Mouse (Mus musculus) hindbrain, embryonic 16.5 days (tissue): ENCODE results near the gene Rnase11. TPM values are rescaled to one million over a fixed set of nuclear protein-coding genes. Genes with fewer than 3 reads are reported as not detected.

Experiments
- ATAC-seq: fragments of 200-750 bp; cut with Nextera tagmentation; 2 replicates; pipeline ENCODE4 v1.8.0; 2017; ENCODE audit warnings: moderate TSS enrichment, moderate library complexity
- H3K27ac ChIP-seq: fragments of 300-500 bp; sonication (generic); 2 replicates; pipeline ENCODE4 v1.5.1; 2014; ENCODE audit warnings: low read depth, mild to moderate bottlenecking, control low read depth, low read length, moderate library complexity
- H3K27me3 ChIP-seq: fragments of 300-500 bp; sonication (generic); replicated peaks from 2 replicates; pipeline ENCODE4 v1.6.1; 2014; ENCODE audit warnings: low read length; ENCODE audit not compliant: control insufficient read depth, insufficient read depth
- H3K36me3 ChIP-seq: fragments of 300-500 bp; sonication (generic); 2 replicates; pipeline ENCODE4 v1.6.1; 2014; ENCODE audit warnings: mild to moderate bottlenecking, low read length, moderate library complexity, mixed read lengths; ENCODE audit not compliant: control insufficient read depth, insufficient read depth
- H3K4me1 ChIP-seq: fragments of 300-500 bp; sonication (generic); 2 replicates; pipeline ENCODE4 v1.6.1; 2014; ENCODE audit warnings: low read depth, low read length; ENCODE audit not compliant: control insufficient read depth, insufficient read depth
- H3K4me2 ChIP-seq: fragments of 300-500 bp; sonication (generic); 2 replicates; pipeline ENCODE4 v1.6.1; 2014; ENCODE audit warnings: mild to moderate bottlenecking, low read length, control low read depth, moderate library complexity
- H3K4me3 ChIP-seq: fragments of 300-500 bp; sonication (generic); 2 replicates; pipeline ENCODE4 v1.5.1; 2014; ENCODE audit warnings: mild to moderate bottlenecking, low read length, control low read depth, moderate library complexity
- H3K9ac ChIP-seq: fragments of 300-500 bp; sonication (generic); 2 replicates; pipeline ENCODE4 v1.6.1; 2014; ENCODE audit warnings: low read depth, mild to moderate bottlenecking, control low read depth, low read length, moderate library complexity
- H3K9me3 ChIP-seq: fragments of 300-500 bp; sonication (generic); 2 replicates; pipeline ENCODE4 v1.6.1; 2014; ENCODE audit warnings: mild to moderate bottlenecking, low read length, moderate library complexity; ENCODE audit not compliant: control insufficient read depth
- WGBS: fragments of 180-500 bp; shearing (Covaris S2); extraction: QIAGEN DNeasy Blood & Tissue Kit; methylation state at CpG from one replicate; pipeline ENCODE4 v1.1.7; 2014; 5-methylcytosine and 5-hydroxymethylcytosine counted together
- polyA plus RNA-seq: library from polyadenylated mRNA; unstranded; fragments of >200 nt; fragmentation: Nextera tagmentation; extraction: Ambion mirVana; gene quantifications from 2 replicates; pipeline ENCODE4 v1.2.1, GENCODE M21; 2015

Rnase11 gene
- polyA plus RNA-seq, 1 experiment from 2014 or later, result not detected

DNA sequence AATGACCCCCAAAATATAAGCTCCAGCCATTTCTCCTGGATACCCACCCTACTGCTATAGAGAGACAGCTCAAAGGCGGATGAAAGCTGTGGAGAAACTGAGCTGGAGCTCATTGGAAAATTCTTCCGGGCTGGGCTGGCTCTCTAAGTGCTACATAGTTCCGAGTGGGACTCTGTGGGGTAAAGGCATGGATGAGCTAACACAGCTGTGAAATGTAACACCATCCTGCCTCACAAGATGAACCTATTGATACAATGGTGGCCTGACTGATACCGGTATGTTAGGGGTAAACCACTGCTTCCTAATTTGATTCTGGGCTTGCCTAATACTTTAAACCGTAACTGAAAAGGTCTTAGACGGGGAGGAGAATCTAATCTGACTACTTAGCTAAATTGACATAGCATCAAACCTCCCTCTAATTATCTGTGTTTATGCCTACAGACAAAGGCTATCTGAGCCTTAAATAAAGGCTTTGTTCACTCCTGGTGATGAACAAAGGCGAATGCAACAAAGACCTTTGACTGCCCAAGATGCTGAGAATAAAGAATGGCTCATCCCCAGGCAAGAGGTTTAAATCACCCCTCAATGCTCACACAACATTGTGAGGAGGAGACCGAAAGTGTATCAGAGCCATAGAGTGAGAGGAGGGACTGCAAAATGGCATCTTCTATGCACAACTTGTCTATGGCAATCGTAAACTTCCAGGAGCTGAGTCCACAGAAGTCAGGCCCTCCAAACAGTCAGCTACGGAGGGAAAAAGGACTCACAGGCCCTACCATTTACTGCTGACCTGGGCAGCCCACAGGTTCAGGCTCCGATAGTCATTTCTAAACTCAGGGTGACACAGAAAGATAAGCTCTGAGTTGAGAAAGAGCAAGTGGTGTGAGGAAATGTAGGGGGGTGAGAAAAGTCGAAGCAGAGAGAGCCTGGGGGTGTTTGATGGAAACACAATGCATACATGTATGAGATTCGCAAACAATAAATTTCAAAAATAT is 4.6 kb upstream of the Rnase11 start:
- no peak for ATAC-seq
- Histone ChIP-seq H3K4me3 (no peak overlapping the region), H3K9ac (no peak overlapping the region), H3K36me3 (no peaks in the 10 kb centered on the region), H3K27me3 (no peaks in the 10 kb centered on the region), H3K27ac (no peak overlapping the region), H3K4me1 (no peaks in the 10 kb centered on the region), H3K9me3 (no peaks in the 10 kb centered on the region), H3K4me2 (no peak overlapping the region)
- WGBS, result 36% methylated on average over 13 of the region's 13 CpGs

DNA sequence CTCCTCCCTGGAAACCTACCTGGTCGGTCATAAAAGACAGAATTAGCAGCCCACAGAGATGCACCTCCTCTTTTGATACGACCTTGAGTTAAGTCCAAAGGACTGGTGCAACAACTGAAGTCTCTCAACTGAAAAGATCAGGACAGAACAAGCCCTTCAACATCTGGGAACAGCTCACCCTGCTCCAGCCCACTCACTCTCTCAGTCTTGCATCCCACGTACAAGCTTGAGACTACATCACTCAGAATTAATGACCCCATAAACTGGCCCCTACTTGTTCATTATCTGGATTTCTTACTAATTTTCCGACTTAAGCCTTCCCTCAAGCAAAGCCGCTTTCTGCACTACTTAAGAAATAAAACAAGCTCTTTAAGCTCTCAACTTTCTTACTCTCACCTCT is 3.2 kb upstream of the Rnase11 start:
- Histone ChIP-seq H3K4me3 (no peak overlapping the region), H3K36me3 (no peaks in the 10 kb centered on the region), H3K27me3 (no peaks in the 10 kb centered on the region), H3K9me3 (no peaks in the 10 kb centered on the region), H3K4me2 (no peak overlapping the region), H3K4me1 (no peaks in the 10 kb centered on the region), H3K27ac (no peak overlapping the region), H3K9ac (no peak overlapping the region)
- 70% methylated on average over 5 of the region's 5 CpGs for WGBS
- ATAC-seq, result no peak

DNA sequence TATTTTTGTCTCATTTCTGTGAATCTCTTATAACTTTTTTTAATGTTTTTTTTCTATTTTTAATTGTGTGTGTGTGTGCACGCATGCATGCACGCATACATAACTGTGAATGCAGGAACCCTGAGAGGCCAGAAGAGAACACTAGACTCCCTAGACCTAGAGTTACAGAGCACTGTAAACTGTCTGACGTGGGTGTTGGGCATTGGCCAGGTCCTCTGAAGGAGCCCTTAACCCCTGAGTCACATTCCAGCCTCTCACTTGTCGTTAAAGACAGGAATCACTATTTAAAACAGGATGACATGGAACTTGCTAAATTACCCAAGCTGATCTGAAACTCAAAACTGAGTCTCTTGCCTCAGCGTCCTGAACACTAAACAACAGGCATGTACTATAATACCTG is 2.0 kb upstream of the Rnase11 start:
- Histone ChIP-seq H3K27me3 (no peaks in the 10 kb centered on the region), H3K27ac (no peak overlapping the region), H3K36me3 (no peaks in the 10 kb centered on the region), H3K9ac (no peak overlapping the region), H3K4me3 (no peak overlapping the region), H3K4me1 (no peaks in the 10 kb centered on the region), H3K4me2 (no peak overlapping the region), H3K9me3 (no peaks in the 10 kb centered on the region)
- ATAC-seq, result no peak
- 67% methylated on average over 5 of the region's 5 CpGs for WGBS

DNA sequence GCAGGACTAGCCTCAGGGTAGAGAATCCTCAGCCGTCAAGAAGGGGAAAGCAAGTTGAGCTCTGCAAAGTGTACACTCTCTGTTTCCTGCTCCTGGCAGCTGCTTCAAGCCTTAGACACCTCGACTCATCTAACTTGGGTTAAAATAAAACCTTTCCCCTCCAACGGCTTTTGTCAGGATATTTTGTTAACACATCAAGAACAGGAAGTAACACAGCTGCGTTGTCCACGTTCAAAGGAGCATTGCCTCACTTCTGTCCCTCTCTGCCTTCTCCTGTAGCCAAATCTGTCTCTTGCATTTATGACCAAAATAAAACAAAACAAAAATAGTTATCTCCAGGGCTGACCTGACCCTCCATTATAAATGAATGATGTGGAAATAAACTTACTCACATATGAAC is 2.1 kb downstream of the Rnase11 start:
- H3K27me3 ChIP-seq, result no peaks in the 10 kb centered on the region
- WGBS, result 76% methylated on average over 5 of the region's 5 CpGs

DNA sequence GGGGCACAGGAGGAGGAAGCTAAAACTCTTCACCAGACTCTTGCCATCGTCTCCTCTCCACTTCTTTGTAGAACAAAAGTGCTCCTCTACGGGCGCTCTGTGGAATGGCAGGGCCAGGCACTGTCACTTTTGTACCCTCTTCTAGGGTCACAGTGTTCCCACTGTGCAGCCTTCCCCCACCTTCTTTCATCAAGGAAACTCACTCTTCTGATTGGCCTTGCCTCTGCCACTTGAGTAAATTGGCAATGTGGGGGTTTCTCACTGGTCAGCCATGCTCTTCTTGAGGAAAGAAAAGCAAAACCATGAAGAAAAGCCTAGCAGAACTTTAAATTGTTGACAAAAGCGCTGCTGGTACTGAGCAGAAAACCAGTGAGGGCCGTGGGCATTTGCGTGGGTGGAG is 8.2 kb downstream of the Rnase11 start, which contains the start of gene Rnase9:
Gene Rnase9, minus strand, starts transcription at position 101 of the 400 bp plus-strand sequence.
- ATAC-seq, result no peak
- no peak within 1 kb of the TSS for H3K4me3 ChIP-seq
- H3K9me3 ChIP-seq, result no peaks in the 10 kb centered on the region
- no peak within 1 kb of the TSS for H3K4me2 ChIP-seq
- H3K9ac ChIP-seq, result no peak within 1 kb of the TSS
- H3K27me3 ChIP-seq, result no peaks in the 10 kb centered on the region
- H3K4me1 ChIP-seq, result no peaks in the 10 kb centered on the region
- no peak within 1 kb of the TSS for H3K27ac ChIP-seq
- H3K36me3 ChIP-seq, result no peaks in the 10 kb centered on the region
- 60% methylated on average over 6 of the region's 6 CpGs for WGBS

More for the DNA sequence above, 2.1 kb downstream of the Rnase11 start:
- H3K4me3 ChIP-seq, result no peak overlapping the region
- no peaks in the 10 kb centered on the region for H3K4me1 ChIP-seq
- no peak overlapping the region for H3K4me2 ChIP-seq
- H3K27ac ChIP-seq, result no peak overlapping the region
- H3K9ac ChIP-seq, result no peak overlapping the region
- H3K36me3 ChIP-seq, result no peaks in the 10 kb centered on the region
- ATAC-seq, result no peak
- H3K9me3 ChIP-seq, result no peaks in the 10 kb centered on the region

DNA sequence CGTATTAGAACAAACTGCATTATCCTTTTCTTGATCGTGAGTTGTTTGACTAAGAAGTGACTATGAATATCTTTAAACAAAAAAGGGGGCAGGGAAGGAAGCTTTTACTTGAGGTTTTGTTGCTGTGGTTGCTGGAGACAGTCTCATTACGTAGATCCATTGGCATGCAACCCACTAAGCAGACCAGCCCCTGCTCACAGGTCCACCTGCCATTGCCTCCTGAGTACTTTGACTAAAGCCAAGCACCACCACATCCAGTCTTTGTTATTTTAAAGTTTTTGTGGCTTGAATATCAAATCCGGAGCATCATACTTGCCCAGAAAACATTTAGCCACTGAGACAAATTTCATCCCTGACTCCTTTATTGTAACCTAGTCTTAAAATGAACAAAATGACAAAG is 13.7 kb downstream of the Rnase11 start:
- Histone ChIP-seq H3K9ac (no peak overlapping the region), H3K9me3 (no peaks in the 10 kb centered on the region), H3K36me3 (no peaks in the 10 kb centered on the region), H3K4me2 (no peak overlapping the region), H3K27me3 (no peaks in the 10 kb centered on the region), H3K4me1 (no peaks in the 10 kb centered on the region), H3K4me3 (no peak overlapping the region), H3K27ac (no peak overlapping the region)
- WGBS, result 89% methylated on average over 4 of the region's 4 CpGs
- ATAC-seq, result no peak

DNA sequence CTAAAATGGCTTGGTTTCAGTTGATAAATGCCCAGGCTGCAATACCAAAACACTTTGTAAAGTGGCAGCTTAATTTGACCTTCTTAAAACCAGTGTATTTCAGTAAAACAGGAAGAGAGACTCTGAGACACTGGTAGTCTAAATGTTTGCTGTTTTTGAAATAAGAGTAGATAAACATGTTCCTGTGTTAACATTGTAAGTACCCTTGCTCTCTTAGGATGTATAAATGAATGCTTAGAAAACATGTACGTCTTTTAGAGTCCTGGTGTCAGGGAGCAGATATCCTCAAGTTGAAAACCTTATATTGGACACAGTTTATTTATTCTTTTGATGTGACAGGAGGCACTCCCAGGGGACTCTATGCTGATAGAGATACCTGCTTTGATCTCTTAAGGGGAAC is 14.8 kb downstream of the Rnase11 start:
- Histone ChIP-seq H3K27ac (no peak overlapping the region), H3K4me3 (no peak overlapping the region), H3K9me3 (no peaks in the 10 kb centered on the region), H3K9ac (no peak overlapping the region), H3K36me3 (no peaks in the 10 kb centered on the region), H3K4me2 (no peak overlapping the region), H3K4me1 (no peaks in the 10 kb centered on the region), H3K27me3 (no peaks in the 10 kb centered on the region)
- no peak for ATAC-seq
- WGBS, result 67% methylated on average over 1 of the region's 1 CpGs

DNA sequence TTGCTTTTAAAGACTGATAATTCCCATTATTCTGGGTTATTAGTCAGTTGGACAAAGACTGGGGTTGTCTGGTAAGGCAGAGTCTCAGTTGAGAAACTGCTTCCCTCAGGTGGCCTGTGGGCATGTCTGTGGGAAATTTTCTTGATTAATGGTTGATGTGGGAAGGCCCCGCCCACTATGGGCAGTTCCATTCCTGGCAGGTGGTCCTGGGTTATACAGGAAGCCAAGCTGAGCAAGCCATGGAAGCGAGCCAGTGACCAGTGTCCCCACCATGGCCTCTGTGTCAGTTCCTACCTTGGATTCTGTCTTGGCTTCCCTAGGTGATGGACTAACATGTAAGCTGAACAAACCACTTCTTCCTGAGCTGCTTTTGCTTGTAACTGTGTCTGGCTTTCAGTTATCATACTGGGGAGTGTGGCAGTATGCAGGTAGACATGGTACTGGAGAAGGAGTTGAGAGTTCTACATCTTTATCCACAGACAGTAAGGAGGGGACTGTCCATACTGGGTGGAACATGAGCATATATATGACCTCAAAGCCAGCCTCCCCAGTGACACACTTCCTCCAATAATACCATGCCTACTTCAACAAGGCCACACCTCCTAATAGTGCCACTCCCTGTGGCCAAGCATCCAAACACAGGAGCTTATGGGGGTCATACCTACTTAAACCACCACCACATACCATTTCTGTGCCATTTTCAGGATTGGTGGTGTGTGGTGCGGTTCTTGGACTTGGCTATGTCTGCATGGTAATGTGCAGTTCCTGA is 22.4 kb downstream of the Rnase11 start:
- H3K9ac ChIP-seq, result no peak overlapping the region
- no peak for ATAC-seq

More for the DNA sequence above, 22.4 kb downstream of the Rnase11 start:
- Histone ChIP-seq H3K4me2 (no peak overlapping the region), H3K4me3 (no peak overlapping the region), H3K27ac (no peak overlapping the region), H3K36me3 (no peaks in the 10 kb centered on the region), H3K4me1 (no peaks in the 10 kb centered on the region), H3K9me3 (no peaks in the 10 kb centered on the region), H3K27me3 (no peaks in the 10 kb centered on the region)
- WGBS, result 70% methylated on average over 3 of the region's 3 CpGs
